Mouse (Mus musculus) heart, embryonic 12.5 days (tissue): ENCODE data around the gene Vamp8. TPM values are rescaled to one million over a fixed set of nuclear protein-coding genes. Genes with fewer than 3 reads are reported as not detected.

Source experiments
- ATAC-seq: fragments of 200-750 bp; cut with Nextera tagmentation; 2 replicates; pipeline ENCODE4 v1.8.0; 2017; ENCODE audit warnings: moderate TSS enrichment, moderate library complexity; ENCODE audit not compliant: insufficient number of reproducible peaks, low FRiP score
- H3K27ac ChIP-seq: fragments of 300-500 bp; sonication (generic); 2 replicates; pipeline ENCODE4 v1.5.1; 2016; ENCODE audit warnings: mild to moderate bottlenecking, moderate library complexity; ENCODE audit not compliant: poor library complexity, severe bottlenecking
- H3K27me3 ChIP-seq: fragments of 300-500 bp; sonication (generic); replicated peaks from 2 replicates; pipeline ENCODE4 v1.6.1; 2016; ENCODE audit warnings: mild to moderate bottlenecking, moderate library complexity
- H3K36me3 ChIP-seq: fragments of 300-500 bp; sonication (generic); 2 replicates; pipeline ENCODE4 v1.6.1; 2016; ENCODE audit warnings: mild to moderate bottlenecking, moderate library complexity
- H3K4me1 ChIP-seq: fragments of 300-500 bp; sonication (generic); replicated peaks from 2 replicates; pipeline ENCODE4 v1.6.1; 2016; ENCODE audit warnings: mild to moderate bottlenecking
- H3K4me2 ChIP-seq: fragments of 300-500 bp; sonication (generic); 2 replicates; pipeline ENCODE4 v1.6.1; 2016; ENCODE audit warnings: mild to moderate bottlenecking, moderate library complexity
- H3K4me3 ChIP-seq: fragments of 300-500 bp; sonication (generic); 2 replicates; pipeline ENCODE4 v1.5.1; 2016; ENCODE audit warnings: mild to moderate bottlenecking
- H3K9ac ChIP-seq: fragments of 300-500 bp; sonication (generic); 2 replicates; pipeline ENCODE4 v1.6.1; 2016; ENCODE audit warnings: mild to moderate bottlenecking, moderate library complexity
- H3K9me3 ChIP-seq: fragments of 300-500 bp; sonication (generic); replicated peaks from 2 replicates; pipeline ENCODE4 v1.6.1; 2016; ENCODE audit warnings: mild to moderate bottlenecking, moderate library complexity
- WGBS: fragments of 180-500 bp; shearing (Covaris S2); methylation state at CpG from one replicate; pipeline ENCODE4 v1.1.7; 2016; 5-methylcytosine and 5-hydroxymethylcytosine counted together
- polyA plus RNA-seq: library from polyadenylated mRNA; unstranded; fragments of >200 nt; fragmentation: Nextera tagmentation; extraction: Ambion mirVana; gene quantifications from 2 replicates; pipeline ENCODE4 v1.2.1, GENCODE M21; 2016

Gene Vamp8
- polyA plus RNA-seq, 1 experiment from 2014 or later: 111 TPM

- H3K27me3 ChIP-seq: no peaks in the 10 kb centered on the region
- 73% methylated on average over 1 of the region's 1 CpGs for WGBS
- H3K4me1 ChIP-seq: peaks cover 14% of the 10 kb centered on the region
- H3K4me3 ChIP-seq: no peak overlapping the region
- no peak for ATAC-seq
- no peak overlapping the region for H3K9ac ChIP-seq
- H3K36me3 ChIP-seq: peaks cover 76% of the 10 kb centered on the region
- H3K27ac ChIP-seq: peak overlapping the region; percentile 15; the same call in 1 of the 2 replicates
- H3K4me2 ChIP-seq: no peak overlapping the region
- no peaks in the 10 kb centered on the region for H3K9me3 ChIP-seq
Observed at GRCm38 (mm10) chr6:72419806-72420205, 29.3 kb upstream of the Vamp8 start.

DNA sequence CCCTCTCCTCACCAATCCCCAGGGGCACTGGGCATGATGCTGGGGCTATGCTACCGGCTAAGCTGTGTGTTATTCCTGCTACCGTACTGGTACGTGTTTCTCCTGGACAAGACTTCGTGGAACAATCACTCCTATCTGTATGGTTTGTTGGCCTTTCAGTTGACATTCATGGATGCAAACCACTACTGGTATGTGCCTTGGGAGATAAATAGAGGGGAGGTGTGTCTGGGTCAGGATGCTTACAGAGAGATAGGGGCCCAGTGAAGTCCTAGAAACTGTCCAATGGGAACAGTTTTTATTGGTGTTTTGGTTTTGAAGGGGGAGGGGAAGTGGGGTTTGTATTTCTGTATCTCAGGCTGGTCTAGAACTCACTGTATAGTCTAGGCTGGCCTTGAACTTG lies 27.8 kb upstream of the Vamp8 start:
- 90% methylated on average over 4 of the region's 4 CpGs for WGBS
- Histone ChIP-seq H3K4me2 (no peak overlapping the region), H3K9ac (no peak overlapping the region), H3K36me3 (peaks cover 60% of the 10 kb centered on the region), H3K27ac (no peak overlapping the region), H3K4me1 (peaks cover 19% of the 10 kb centered on the region), H3K27me3 (no peaks in the 10 kb centered on the region), H3K4me3 (no peak overlapping the region), H3K9me3 (no peaks in the 10 kb centered on the region)
- no peak for ATAC-seq

DNA sequence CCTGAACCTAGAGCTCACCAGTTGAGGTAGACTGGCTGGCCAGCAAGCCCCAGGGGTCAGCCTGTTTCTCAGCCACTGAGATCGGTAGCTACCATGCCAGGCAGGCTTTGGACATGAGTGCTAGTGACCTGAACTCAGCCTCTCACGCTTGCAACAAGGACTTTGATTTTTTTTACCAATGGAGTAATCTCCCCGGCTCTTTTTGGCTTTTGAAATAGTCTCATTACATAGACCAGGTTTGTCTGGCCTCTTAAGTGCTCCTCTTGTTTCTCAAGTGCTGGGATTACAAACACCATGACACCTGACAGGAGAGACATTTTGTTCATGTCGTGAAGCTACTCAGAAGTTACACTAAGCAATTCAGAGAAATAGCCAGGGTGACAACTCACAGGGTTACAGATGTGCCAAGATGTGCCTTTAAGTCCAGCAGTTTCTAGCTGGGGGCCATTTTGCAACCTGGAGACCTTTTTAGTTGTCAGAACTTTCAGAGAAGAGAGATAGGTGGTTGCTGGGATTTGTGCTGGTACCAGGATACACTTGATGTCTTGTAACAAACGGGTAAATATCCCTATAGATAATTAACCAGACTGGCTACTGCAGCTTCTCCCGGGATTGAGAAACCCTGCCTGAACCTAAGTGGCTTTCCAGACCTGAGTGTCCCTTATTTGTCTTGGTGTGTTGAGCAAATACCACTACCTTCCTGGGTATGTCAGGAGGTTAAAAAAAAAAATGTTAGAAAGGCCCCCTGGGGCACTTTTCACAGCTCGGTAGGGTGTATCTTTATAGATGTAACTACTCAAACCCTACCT lies 25.7 kb upstream of the Vamp8 start:
- ATAC-seq: no peak
- peaks cover 41% of the 10 kb centered on the region for H3K36me3 ChIP-seq
- H3K4me1 ChIP-seq: peaks cover 19% of the 10 kb centered on the region

GRCm38 (mm10) chr6:72415181-72415580 lies 24.7 kb upstream of the Vamp8 start:
- ATAC-seq: no peak
- peaks cover 31% of the 10 kb centered on the region for H3K36me3 ChIP-seq
- peaks cover 19% of the 10 kb centered on the region for H3K4me1 ChIP-seq
- no peaks in the 10 kb centered on the region for H3K9me3 ChIP-seq
- H3K4me3 ChIP-seq: peak overlapping the region; percentile 93
- H3K4me2 ChIP-seq: peak overlapping the region; percentile 85
- WGBS: 81% methylated on average over 5 of the region's 5 CpGs
- no peaks in the 10 kb centered on the region for H3K27me3 ChIP-seq
- H3K9ac ChIP-seq: peak overlapping the region; percentile 93; the same call in 1 of the 2 replicates
- H3K27ac ChIP-seq: no peak overlapping the region

More for the DNA sequence above, 25.7 kb upstream of the Vamp8 start:
- Histone ChIP-seq H3K9me3 (no peaks in the 10 kb centered on the region), H3K27me3 (no peaks in the 10 kb centered on the region), H3K9ac (0 out of 2 replicates have a peak overlapping the region, but pooled peaks have one; percentile 11), H3K27ac (no peak overlapping the region), H3K4me3 (no peak overlapping the region), H3K4me2 (0 out of 2 replicates have a peak overlapping the region, but pooled peaks have one; percentile 3)
- 72% methylated on average over 7 of the region's 7 CpGs for WGBS

GRCm38 (mm10) chr6:72414076-72414756 lies 23.7 kb upstream of the Vamp8 start, which contains the start of gene Ggcx:
Gene Ggcx, plus strand, starts transcription at chr6:72414308.
- H3K27ac ChIP-seq: peak within 1 kb of the TSS; percentile 52
- no peaks in the 10 kb centered on the region for H3K27me3 ChIP-seq
- peak within 1 kb of the TSS; percentile 93 for H3K4me3 ChIP-seq
- peaks cover 19% of the 10 kb centered on the region for H3K4me1 ChIP-seq
- WGBS: 2% methylated on average over 33 of the region's 33 CpGs
- H3K4me2 ChIP-seq: peak within 1 kb of the TSS; percentile 85
- peaks cover 28% of the 10 kb centered on the region for H3K36me3 ChIP-seq
- peak within 1 kb of the TSS; percentile 93 for H3K9ac ChIP-seq
- H3K9me3 ChIP-seq: no peaks in the 10 kb centered on the region
- peak; percentile 95 for ATAC-seq

DNA sequence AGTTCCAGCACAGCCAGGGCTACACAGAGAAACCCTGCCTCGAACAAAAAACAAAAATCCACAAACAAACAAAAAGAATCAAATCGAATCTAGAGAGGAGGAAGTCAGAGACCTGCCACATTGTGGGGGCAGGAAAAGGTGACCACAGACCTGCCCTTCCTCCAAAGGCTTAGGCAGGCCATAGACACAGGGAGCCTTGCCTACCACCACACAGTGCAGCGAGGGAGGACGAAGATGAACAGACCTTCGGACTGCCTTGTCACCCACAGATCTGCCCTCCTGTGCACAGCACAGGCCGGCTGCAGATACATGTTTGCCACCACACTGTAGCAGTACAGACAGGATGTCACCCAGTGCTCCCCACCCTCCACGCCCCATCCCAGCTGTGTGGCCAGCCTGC lies 20.0 kb upstream of the Vamp8 start:
- no peak for ATAC-seq
- H3K4me1 ChIP-seq: peaks cover 11% of the 10 kb centered on the region
- WGBS: 77% methylated on average over 7 of the region's 7 CpGs

DNA sequence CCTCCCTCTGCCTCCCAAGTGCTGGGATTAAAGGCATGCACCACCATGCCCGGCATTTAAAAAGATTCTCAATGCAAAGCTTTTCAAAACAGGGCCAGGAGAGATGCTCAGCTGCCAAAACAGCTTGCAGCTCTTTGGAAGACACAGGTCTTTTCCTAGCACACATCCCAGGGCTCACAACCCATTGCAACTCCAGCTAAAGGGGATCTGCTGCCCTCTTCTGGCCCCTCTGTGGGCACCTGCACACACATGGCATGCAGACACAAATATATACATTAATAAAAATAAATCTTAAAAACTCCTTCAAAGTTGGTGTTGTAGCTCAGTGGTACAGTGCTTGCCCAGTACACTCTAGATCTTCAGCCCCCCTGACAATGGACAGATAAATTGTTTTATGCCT lies 19.5 kb upstream of the Vamp8 start:
- ATAC-seq: no peak
- Histone ChIP-seq H3K4me1 (peaks cover 7% of the 10 kb centered on the region), H3K9ac (no peak overlapping the region), H3K4me2 (no peak overlapping the region), H3K36me3 (no peaks in the 10 kb centered on the region), H3K9me3 (no peaks in the 10 kb centered on the region), H3K27me3 (no peaks in the 10 kb centered on the region), H3K4me3 (no peak overlapping the region), H3K27ac (no peak overlapping the region)
- 15% methylated on average over 1 of the region's 1 CpGs for WGBS

More for the DNA sequence above, 20.0 kb upstream of the Vamp8 start:
- Histone ChIP-seq H3K27ac (no peak overlapping the region), H3K9me3 (no peaks in the 10 kb centered on the region), H3K4me3 (no peak overlapping the region), H3K36me3 (no peaks in the 10 kb centered on the region), H3K9ac (no peak overlapping the region), H3K27me3 (no peaks in the 10 kb centered on the region), H3K4me2 (no peak overlapping the region)

GRCm38 (mm10) chr6:72409567-72409966 lies 19.1 kb upstream of the Vamp8 start:
- Histone ChIP-seq H3K9ac (no peak overlapping the region), H3K9me3 (no peaks in the 10 kb centered on the region), H3K36me3 (no peaks in the 10 kb centered on the region), H3K27me3 (no peaks in the 10 kb centered on the region), H3K4me1 (peaks cover 4% of the 10 kb centered on the region; the same call in 1 of the 2 replicates), H3K4me3 (no peak overlapping the region), H3K4me2 (no peak overlapping the region), H3K27ac (no peak overlapping the region)
- WGBS: 15% methylated on average over 3 of the region's 3 CpGs
- ATAC-seq: no peak

GRCm38 (mm10) chr6:72407119-72407518 lies 16.6 kb upstream of the Vamp8 start:
- whole genome bisulfite sequencing: 2% methylated on average over 5 of the region's 5 CpGs
- Histone ChIP-seq H3K36me3 (no peaks in the 10 kb centered on the region), H3K9me3 (no peaks in the 10 kb centered on the region), H3K4me3 (no peak overlapping the region), H3K4me1 (no peaks in the 10 kb centered on the region), H3K27ac (no peak overlapping the region), H3K4me2 (no peak overlapping the region), H3K27me3 (no peaks in the 10 kb centered on the region), H3K9ac (no peak overlapping the region)
- ATAC-seq: peak; percentile 82

- ATAC-seq: no peak
- no peaks in the 10 kb centered on the region for H3K4me1 ChIP-seq
- 74% methylated on average over 7 of the region's 7 CpGs for WGBS
Observed at GRCm38 (mm10) chr6:72405356-72405755, 14.9 kb upstream of the Vamp8 start.

GRCm38 (mm10) chr6:72401875-72402274 lies 11.4 kb upstream of the Vamp8 start:
- Histone ChIP-seq H3K9me3 (no peaks in the 10 kb centered on the region), H3K9ac (no peak overlapping the region), H3K4me2 (no peak overlapping the region), H3K36me3 (no peaks in the 10 kb centered on the region), H3K27me3 (no peaks in the 10 kb centered on the region), H3K4me3 (no peak overlapping the region), H3K27ac (no peak overlapping the region), H3K4me1 (no peaks in the 10 kb centered on the region)
- WGBS: 25% methylated on average over 7 of the region's 7 CpGs
- no peak for ATAC-seq

More at GRCm38 (mm10) chr6:72405356-72405755, 14.9 kb upstream of the Vamp8 start:
- Histone ChIP-seq H3K4me2 (no peak overlapping the region), H3K4me3 (no peak overlapping the region), H3K9me3 (no peaks in the 10 kb centered on the region), H3K36me3 (no peaks in the 10 kb centered on the region), H3K27me3 (no peaks in the 10 kb centered on the region), H3K27ac (no peak overlapping the region), H3K9ac (no peak overlapping the region)
